Mouse (Mus musculus) ES-E14 (cell line): ENCODE measurements around the gene Psg16.

Experiments used
- CHD2 ChIP-seq: IDR thresholded peaks from 2 replicates; pipeline ENCODE4 v1.6.1; 2014; ENCODE audit warnings: mild to moderate bottlenecking, low read depth, low read length, inconsistent platforms
- HCFC1 ChIP-seq: IDR thresholded peaks from 2 replicates; pipeline ENCODE4 v1.6.1; 2012; ENCODE audit warnings: low read length, inconsistent platforms, borderline replicate concordance; ENCODE audit not compliant: insufficient read depth
- MAFK ChIP-seq: IDR thresholded peaks from 2 replicates; pipeline ENCODE4 v1.6.1; 2014; ENCODE audit warnings: mild to moderate bottlenecking, low read depth, low read length, inconsistent platforms; ENCODE audit not compliant: insufficient read depth
- ZC3H11A ChIP-seq: IDR thresholded peaks from 2 replicates; pipeline ENCODE4 v1.6.1; 2012; ENCODE audit warnings: low read depth, mild to moderate bottlenecking, inconsistent platforms, low read length, borderline replicate concordance
- ZNF384 ChIP-seq: IDR thresholded peaks from 2 replicates; pipeline ENCODE4 v1.6.1; 2012; ENCODE audit warnings: low read depth, low read length, inconsistent platforms

- TF ChIP-seq HCFC1, result no peak
- TF ChIP-seq ZNF384, result no peak
- no peak for TF ChIP-seq CHD2
- TF ChIP-seq MAFK, result no peak
- no peak for TF ChIP-seq ZC3H11A
Observed at GRCm38 (mm10) chr7:17056081-17056581, 17.7 kb upstream of the Psg16 start.
